Mouse (Mus musculus): ENCODE measurements at regions not wholly inside any gene's neighbourhood (a gene's known extent, or its start where the extent isn't known, plus 50 kb on each side); places are given as distances from the start of the nearest gene placed in this dataset.

DNA sequence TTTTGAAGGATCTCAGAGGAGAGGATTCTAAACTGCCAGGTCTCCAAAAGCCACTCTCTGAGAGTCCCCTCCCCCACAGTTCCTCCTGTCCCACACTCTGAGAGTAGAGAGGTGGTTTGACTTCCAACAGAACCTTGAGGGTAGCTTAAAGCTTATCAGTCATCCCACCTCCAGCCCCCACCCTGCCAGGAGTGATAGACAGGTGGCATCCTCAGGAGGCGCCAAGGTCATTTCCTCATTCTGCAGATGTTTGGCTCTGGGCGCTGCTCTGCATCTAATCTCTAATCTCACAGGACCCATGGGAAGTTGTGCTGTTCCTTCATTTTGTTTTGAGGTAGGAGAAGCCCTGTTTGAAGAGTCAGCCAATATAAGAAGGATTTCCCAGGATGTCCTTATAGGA, 96.2 kb downstream of the Hes1 start:
- in situ Hi-C loops (cut with MboI, MseI), result no loop called here

GRCm38 (mm10) chr16:30163303-30163702, 99.1 kb downstream of the Hes1 start:
- in situ Hi-C loops (cut with MboI, MseI), result no loop called here

GRCm38 (mm10) chr16:30165667-30166180, 101.5 kb downstream of the Hes1 start:
- in situ Hi-C loops (cut with MboI, MseI), result no loop called here

DNA sequence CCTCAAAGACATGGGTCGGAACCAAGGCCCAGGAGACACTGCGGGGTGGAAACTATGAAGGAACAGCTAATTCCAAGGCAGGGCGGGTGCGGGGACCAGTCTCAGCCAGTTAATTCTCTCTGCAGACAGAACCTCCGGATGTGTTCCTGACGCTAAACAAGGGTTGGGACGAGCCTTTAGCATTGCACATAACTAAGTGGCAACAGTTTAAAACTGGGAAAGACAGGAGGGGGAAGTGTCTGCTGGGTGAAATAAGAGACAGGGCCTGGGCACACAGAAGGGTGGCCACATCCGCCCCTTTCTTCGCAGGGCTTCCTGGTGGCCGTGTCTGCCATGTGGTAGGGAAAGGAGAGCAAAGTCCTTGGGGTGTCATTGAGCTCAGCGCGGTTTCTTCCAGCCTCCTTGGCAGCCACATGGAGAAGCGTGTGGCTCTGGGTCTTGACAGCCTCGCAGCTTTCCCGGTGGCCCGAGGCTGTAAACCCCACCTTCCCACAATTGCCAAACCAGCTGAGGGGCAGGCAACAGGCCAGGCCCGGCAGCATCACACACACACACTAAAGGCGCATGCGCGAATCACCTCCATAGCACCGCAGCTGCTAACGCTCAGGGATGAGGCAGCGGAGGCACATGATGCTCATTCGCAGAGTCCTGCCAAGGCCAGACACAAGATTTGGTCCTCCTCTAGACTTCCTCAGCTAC, 95.8 kb downstream of the Cpn2 start:
- in situ Hi-C loops (cut with MboI, MseI), result no loop called here

DNA sequence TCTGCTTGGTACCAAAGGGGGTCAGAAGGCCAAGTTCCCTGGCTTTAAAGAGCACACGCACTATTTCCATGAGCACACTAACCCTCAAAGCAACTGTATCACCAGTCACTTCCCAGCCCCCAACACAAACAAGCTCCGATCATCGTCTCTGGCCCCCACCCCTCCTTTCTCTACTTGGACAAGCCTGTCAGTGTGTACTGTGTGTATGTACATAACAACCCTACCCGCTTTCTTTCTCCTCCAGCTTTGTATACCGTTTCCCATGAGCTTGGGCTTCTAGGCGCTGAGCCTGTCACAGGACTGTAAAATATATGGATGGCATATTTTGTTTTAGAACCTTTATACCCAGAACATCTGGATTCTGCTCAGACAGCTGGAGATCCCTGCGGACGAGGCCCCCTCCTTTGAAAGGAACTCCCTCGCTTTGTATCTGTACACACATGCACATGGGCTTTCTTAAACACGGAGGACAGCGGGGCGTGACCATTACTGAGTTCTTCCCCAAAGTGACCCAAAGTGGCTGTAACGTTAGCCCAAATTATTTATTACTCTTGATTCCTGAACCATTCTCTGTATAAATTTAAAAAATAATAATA, 95.1 kb downstream of the Cpn2 start:
- in situ Hi-C loops (cut with MboI, MseI), result no loop called here

DNA sequence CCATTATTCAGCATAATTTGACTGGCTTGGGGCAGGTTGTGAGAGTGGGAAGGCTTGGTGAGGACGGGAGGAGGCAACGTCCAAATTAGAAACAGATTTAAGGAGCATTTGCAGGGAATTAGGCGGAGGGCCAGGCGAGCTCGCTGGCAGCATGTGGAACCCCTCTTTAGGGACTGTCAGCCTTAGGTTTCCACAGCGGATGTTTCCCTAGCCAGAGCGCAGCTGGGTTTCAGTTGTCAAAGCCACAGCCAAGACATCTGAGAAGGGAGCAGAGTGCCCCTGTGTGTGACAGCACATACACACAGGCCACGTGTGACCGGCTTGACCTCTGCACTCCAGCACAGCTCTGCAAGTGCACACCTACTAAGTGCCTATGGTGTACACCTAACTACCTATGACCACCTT, 94.5 kb downstream of the Cpn2 start:
- in situ Hi-C loops (cut with MboI, MseI), result no loop called here

- in situ Hi-C loops (cut with MboI, MseI), result no loop called here
Observed at GRCm38 (mm10) chr16:30173953-30174874, 93.1 kb downstream of the Cpn2 start.

GRCm38 (mm10) chr16:30176306-30176705, 91.0 kb downstream of the Cpn2 start:
- in situ Hi-C loops (cut with MboI, MseI), result no loop called here

DNA sequence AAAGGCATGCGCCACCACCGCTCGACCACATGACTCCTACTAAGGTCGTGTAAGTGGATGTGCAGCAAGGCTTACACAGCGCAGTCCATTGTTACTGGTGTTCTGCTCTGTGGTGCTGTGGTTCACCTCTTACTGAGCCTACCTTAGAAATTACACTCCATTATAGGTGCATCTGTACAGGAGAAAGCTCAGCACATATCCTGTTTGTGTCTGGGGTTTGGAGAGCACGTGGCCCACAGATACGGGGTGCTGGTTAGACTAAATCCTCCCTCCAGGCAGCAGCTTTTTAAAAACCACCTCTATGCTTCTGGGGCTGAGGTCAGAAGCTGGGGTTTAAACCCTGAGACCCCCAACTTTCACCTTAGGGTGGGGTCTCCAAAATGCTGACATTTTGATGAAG, 89.5 kb downstream of the Cpn2 start:
- in situ Hi-C loops (cut with MboI, MseI), result no loop called here

GRCm38 (mm10) chr16:30178596-30178995, 88.7 kb downstream of the Cpn2 start:
- in situ Hi-C loops (cut with MboI, MseI), result no loop called here

DNA sequence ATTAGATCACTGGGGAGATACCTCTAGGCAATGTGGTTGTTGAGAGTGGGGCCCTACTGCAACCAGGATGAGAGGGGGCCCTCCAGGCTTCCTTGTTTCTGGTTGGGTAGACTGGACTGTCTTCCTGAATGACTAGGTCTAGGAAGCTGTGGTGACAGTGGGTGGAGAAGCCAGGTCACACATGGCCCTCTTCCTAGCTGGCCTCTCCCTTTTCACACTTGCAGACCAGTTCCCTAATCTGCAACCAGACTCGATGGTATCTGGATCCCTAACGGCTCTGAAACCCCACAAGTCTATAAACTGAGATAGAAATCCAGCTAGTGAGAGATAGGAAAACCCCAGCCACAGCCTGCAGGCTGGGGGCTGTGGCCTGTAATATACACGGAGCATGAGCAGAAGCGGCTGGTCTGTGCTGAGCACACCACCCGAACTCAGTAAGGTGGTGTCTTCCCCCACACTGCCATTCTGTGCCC, 87.8 kb downstream of the Cpn2 start:
- in situ Hi-C loops (cut with MboI, MseI), result no loop called here

GRCm38 (mm10) chr16:30181116-30181515, 86.2 kb downstream of the Cpn2 start:
- in situ Hi-C loops (cut with MboI, MseI), result no loop called here

DNA sequence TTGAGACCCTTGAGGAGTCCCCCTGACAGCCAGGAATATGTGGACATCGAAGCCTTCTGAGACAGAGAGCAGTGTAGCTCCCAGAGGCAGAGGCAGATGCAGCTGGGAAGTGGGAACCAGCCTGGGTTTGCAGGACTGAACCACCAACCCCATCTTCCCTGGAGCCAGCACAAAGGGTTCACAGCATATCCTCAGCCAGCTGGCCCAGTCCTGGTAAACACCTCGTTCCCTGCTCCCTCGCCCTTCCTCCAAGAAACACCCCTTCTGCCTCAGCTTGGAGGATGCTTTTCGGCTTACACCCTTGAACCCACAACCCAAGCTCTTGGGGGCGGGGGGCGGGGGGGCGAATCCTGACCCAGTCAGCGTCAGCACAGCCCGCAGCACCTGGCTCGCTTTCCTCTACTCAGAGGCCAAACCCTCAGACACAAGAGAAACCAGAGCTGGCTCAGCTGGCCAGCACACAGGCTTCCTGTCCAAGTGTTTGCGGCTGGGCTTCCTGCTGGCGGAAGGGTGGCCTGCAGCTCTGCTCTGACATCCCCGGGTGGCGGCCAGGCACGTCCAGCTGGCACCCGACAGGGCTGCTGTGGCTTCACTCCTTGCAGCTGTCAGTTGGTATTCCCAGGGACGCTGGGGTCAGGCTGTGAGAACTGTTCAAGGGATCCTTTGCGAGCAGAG, 82.6 kb downstream of the Cpn2 start:
- in situ Hi-C loops (cut with MboI, MseI), result loop anchor here (5.0 kb wide), 1 partner anchor 117 kb away; no protein-coding TSS in a partner anchor

DNA sequence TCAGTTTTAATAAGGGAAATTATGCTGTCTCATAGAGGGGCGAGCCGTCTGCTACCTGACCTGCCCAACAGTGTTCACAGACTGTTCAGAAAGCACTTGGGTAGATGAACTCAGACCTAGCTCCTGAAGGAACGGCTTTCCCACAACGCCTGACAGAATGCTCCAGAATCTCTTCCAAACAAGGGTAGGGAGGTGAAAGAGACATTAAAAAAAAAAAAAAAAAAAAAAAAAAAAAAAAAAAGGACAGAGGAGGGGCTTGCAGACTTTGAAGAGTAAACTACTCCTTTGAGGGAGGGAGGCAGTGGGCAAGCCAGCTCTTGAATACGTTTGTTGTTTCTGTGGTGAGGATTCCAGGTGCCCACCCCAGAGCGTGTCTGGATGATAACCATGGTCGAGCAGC, 81.6 kb downstream of the Cpn2 start:
- in situ Hi-C loops (cut with MboI, MseI), result loop anchor here (5.0 kb wide), 1 partner anchor 118 kb away; no protein-coding TSS in a partner anchor

DNA sequence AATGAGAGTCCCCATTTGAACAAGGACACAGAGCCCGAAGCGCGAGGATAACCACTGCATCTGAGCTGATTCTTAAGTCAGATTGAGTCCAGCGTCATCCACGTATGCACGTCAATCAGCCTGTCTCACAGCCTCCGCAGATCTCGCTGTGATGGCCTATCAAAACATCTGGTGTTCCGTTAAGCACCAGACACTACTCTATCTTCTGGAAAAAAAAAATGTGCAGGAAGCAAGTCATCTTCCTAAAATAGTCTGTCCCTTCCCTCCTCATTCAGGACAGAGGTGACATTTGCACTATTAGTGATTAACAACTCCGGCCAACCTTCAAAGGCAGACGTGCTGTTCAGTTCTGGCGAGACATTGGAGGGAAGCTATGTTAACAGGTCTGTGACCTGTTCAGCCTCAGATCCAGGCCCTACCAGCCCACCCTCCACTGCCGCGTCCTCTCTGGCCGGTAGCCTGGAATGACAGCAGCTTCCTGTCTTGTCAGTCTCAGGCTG, 81.0 kb downstream of the Cpn2 start:
- in situ Hi-C loops (cut with MboI, MseI), result loop anchor here (5.0 kb wide), 1 partner anchor 119 kb away; no protein-coding TSS in a partner anchor

DNA sequence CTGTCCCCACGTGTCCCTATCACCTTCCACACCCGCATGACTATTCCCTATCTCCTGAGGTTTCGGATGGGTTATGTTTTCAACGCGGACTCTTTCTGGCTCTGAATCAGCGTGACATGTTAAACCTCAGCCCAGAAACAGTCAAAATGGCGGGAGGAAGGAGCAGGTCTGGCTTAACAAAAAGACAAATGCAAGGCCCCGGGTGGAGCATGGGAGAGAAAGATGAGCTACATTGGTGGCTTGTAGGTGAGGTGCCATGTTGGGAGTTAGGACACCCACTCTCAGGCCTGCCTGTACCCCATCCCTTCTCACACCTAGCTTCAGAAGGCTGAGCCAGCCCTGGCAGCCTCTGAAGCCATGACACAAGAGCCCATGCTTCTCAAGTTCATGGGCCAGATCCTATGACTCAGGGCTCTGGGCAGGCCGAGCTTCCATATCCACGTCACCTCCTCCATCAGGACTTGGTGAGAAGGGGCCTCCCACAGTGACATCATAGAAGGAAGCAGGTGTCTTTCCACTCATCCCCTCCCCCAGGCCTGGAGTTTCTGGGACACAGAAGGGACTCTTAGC, 80.5 kb downstream of the Cpn2 start:
- in situ Hi-C loops (cut with MboI, MseI), result loop anchor here (5.0 kb wide), 1 partner anchor 119 kb away; no protein-coding TSS in a partner anchor

DNA sequence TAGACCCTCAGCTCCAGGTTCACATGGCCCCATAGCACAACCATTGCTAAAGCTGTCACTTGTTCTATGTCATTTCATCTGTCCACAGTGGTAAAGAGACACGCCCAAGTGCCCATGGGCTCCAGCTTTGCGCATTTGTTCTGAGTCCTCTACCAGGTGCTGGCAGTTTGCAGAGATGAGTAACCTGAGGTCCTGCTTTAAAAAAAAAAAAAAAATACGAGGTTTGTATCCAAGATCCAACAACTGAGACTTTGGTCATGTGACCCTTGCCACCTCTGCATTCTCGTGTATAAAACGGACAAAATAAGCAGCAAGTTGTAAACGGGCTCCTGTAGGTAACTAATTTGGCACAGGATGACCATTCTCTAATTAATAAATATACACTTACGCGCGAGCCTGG, 79.9 kb downstream of the Cpn2 start:
- in situ Hi-C loops (cut with MboI, MseI), result loop anchor here (5.0 kb wide), 1 partner anchor 120 kb away; no protein-coding TSS in a partner anchor

GRCm38 (mm10) chr16:30187907-30188414, 79.3 kb downstream of the Cpn2 start:
- in situ Hi-C loops (cut with MboI, MseI), result loop anchor here (5.0 kb wide), 1 partner anchor 121 kb away; no protein-coding TSS in a partner anchor

GRCm38 (mm10) chr16:30188769-30189430, 78.4 kb downstream of the Cpn2 start:
- in situ Hi-C loops (cut with MboI, MseI), result loop anchor here (5.0 kb wide), 1 partner anchor 122 kb away; no protein-coding TSS in a partner anchor

- in situ Hi-C loops (cut with MboI, MseI), result loop anchor here (10.0 kb wide), 1 partner anchor 466 kb away; no protein-coding TSS in a partner anchor
Observed at GRCm38 (mm10) chr16:30190351-30190750, 76.9 kb downstream of the Cpn2 start.
